Comparison of ENCODE assay signal across 14 mouse cellular contexts in the genomic region with DNA sequence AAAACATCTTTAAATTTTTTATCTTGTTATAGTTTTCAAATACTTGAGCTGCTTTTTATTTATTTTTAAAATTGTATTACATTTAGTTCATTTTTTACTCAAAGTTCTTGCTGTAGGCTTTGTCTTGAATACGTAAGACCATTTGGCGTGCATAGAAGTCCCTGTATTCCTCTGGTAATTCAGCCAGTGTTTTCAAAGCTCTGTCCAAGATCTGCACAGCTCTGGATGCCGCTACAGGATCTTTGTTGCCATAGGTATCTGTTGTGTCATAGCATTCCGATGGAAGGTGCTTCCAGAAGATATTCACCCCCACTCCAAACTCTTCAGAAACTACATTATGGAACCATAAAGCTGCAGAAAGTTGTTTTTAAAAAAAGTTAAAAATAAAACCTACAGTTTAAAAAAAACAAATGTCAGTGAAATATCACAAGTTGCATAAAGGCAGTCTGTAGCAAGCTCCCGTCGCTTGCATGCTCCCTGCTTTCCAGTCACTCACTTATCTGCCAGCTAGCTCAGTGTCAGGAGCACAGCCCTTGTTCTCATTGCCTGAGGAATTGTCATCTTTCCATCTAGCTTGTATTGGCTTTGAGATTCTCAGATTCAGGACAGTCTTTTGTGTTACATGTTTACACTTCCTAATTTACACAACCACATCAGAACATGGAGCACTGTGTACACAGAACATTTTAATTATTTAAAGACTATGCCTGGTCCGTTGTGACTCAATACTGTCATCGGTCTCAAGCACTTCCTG. TPM values are rescaled to one million over a fixed set of nuclear protein-coding genes. Genes with fewer than 3 reads are reported as not detected.
A peak's percentile ranks its signal among the peaks of the same experiment; 100 is the strongest.
DNase-seq lines count a peak whose midpoint lies in the region; ATAC-seq and TF ChIP-seq lines count a peak whose summit lies in the region.
"Had no signal": no experiment of that assay in that cellular context is flagged by ENCODE, and none has a peak within 500 bp of the region (broad histone marks: within the 10 kb centered on the region; RNA-seq: fewer than 3 reads in every experiment).

No protein-coding gene starts in this region.

- peaks cover 6% of the 10 kb centered on the region for H3K36me3 ChIP-seq in liver, adult 2 months (ENCODE audit: control insufficient read depth, insufficient read depth, low read length)
- H3K36me3 ChIP-seq in forebrain, postnatal 0 days (ENCODE audit: insufficient read depth): no peaks in the 10 kb centered on the region; the same call in 1 of the 2 replicates

- H3K4me3 ChIP-seq in liver, adult 2 months (ENCODE audit: insufficient read depth, low read depth, low read length): no peak overlapping the region
- H3K4me3 ChIP-seq in forebrain, postnatal 0 days (ENCODE audit: low read depth, low read length): no peak overlapping the region
- H3K4me3 ChIP-seq: kidney, embryonic 15.5 days; stomach, embryonic 15.5 days had no signal

- H3K9ac ChIP-seq in liver, adult 2 months (ENCODE audit: low read depth, low read length): no peak overlapping the region
- no peak overlapping the region for H3K9ac ChIP-seq in forebrain, postnatal 0 days
- H3K9ac ChIP-seq: kidney, embryonic 15.5 days; stomach, embryonic 15.5 days had no signal

- H3K79me2 ChIP-seq in liver, adult 2 months (ENCODE audit: control insufficient read depth, insufficient read depth, low read length): no peaks in the 10 kb centered on the region; the same call in 1 of the 2 replicates

- no peak overlapping the region; the same call in 1 of the 2 replicates for H3K27ac ChIP-seq in liver, adult 2 months (replicated peaks; ENCODE audit: insufficient read depth, low read depth, low read length)
- H3K27ac ChIP-seq in forebrain, postnatal 0 days (ENCODE audit: low read depth, low read length): peak overlapping the region; percentile 62
- H3K27ac ChIP-seq: kidney, embryonic 15.5 days; stomach, embryonic 15.5 days had no signal

- TF ChIP-seq POLR2A in liver, adult 2 months (IDR thresholded peaks at IDR 0.05; ENCODE audit: extremely low read depth, insufficient read depth, low read length): no peak

- no peak for TF ChIP-seq CTCF in liver, adult 2 months (IDR thresholded peaks at IDR 0.05; ENCODE audit: low read depth, low read length)
- TF ChIP-seq CTCF in forebrain, postnatal 0 days (IDR thresholded peaks at IDR 0.05; ENCODE audit: low read depth): no peak

- H3K27me3 ChIP-seq in liver, adult 2 months (ENCODE audit: control insufficient read depth, insufficient read depth, low read length): no peaks in the 10 kb centered on the region
- no peaks in the 10 kb centered on the region for H3K27me3 ChIP-seq in forebrain, postnatal 0 days (ENCODE audit: insufficient read depth, low read length)
- H3K27me3 ChIP-seq: CH12.LX; kidney, embryonic 15.5 days; stomach, embryonic 15.5 days had no signal

- 58% methylated on average over 8 of the region's 8 CpGs for WGBS in liver, adult 2 months
- 53% methylated on average over 8 of the region's 8 CpGs for WGBS in forebrain, postnatal 0 days

- no peak overlapping the region for H3K4me2 ChIP-seq in forebrain, postnatal 0 days (ENCODE audit: low read depth)
- H3K4me2 ChIP-seq: kidney, embryonic 15.5 days; stomach, embryonic 15.5 days had no signal

- DNase-seq in frontal cortex, postnatal 25 days (ENCODE audit: low spot score in 2 of 2): no peak
- DNase-seq in liver, adult 2 months (ENCODE audit: extremely low read depth, low read depth, low spot score): peak; percentile 80
- no peak for DNase-seq in liver
- DNase-seq in brain, adult 2 months (ENCODE audit: low read depth, low spot score): peak; percentile 53
- peak; percentile 38 for DNase-seq in forebrain, postnatal 0 days
- no peak for DNase-seq in lung, postnatal 25 days (ENCODE audit: low spot score)
- DNase-seq: adrenal gland, postnatal 25 days; cerebellum, adult 8-10 months; gastrocnemius, postnatal 25 days had no signal

- no peaks in the 10 kb centered on the region for H3K9me3 ChIP-seq in forebrain, postnatal 0 days (ENCODE audit: low read length)
- H3K9me3 ChIP-seq: kidney, embryonic 15.5 days; stomach, embryonic 15.5 days had no signal

- ATAC-seq in frontal cortex, adult (ENCODE audit: low TSS enrichment): peak; percentile 70
- ATAC-seq in forebrain, postnatal 0 days: no peak
- ATAC-seq: intestine, postnatal 0 days had no signal

- H3K4me1 ChIP-seq in liver, adult 2 months (ENCODE audit: control insufficient read depth, insufficient read depth, low read length): peaks cover 20% of the 10 kb centered on the region
- no peaks in the 10 kb centered on the region; the same call in 1 of the 2 replicates for H3K4me1 ChIP-seq in forebrain, postnatal 0 days (ENCODE audit: insufficient read depth)
- H3K4me1 ChIP-seq: kidney, embryonic 15.5 days; stomach, embryonic 15.5 days had no signal

RNA-seq across cellular contexts. Expression of gene 1700066M21Rik, which starts 11.2 kb away (rescaled TPM):
- 27.2 and 31.7 TPM in 2 replicates for total RNA-seq in liver, adult 2 months (2014; rRNA removed)
- polyA plus RNA-seq in liver, adult 2 months (2012; rRNA removed): 31.2 and 31.4 TPM in 2 replicates
- total RNA-seq in forebrain, postnatal 0 days (2014; rRNA removed): 29.3 and 33.4 TPM in 2 replicates
- 26.4 and 26.7 TPM in 2 replicates for polyA plus RNA-seq in forebrain, postnatal 0 days (2015; fragmentation: Nextera tagmentation; extraction: Ambion mirVana)

RNA-seq across cellular contexts. Expression of gene Maip1, which starts 17.5 kb away (rescaled TPM):
- total RNA-seq in liver, adult 2 months (2014; rRNA removed): 6.1 and 7.2 TPM in 2 replicates
- 3.5 and 3.8 TPM in 2 replicates for polyA plus RNA-seq in liver, adult 2 months (2012; rRNA removed)
- total RNA-seq in forebrain, postnatal 0 days (2014; rRNA removed): 12.0 and 14.4 TPM in 2 replicates
- polyA plus RNA-seq in forebrain, postnatal 0 days (2015; fragmentation: Nextera tagmentation; extraction: Ambion mirVana): 19.9 and 22.6 TPM in 2 replicates

RNA-seq across cellular contexts. Expression of gene Tyw5, which starts 18.3 kb away (rescaled TPM):
- total RNA-seq in liver, adult 2 months (2014; rRNA removed): 22.5 and 23.0 TPM in 2 replicates
- polyA plus RNA-seq in liver, adult 2 months (2012; rRNA removed): 3.9 and 5.2 TPM in 2 replicates
- total RNA-seq in forebrain, postnatal 0 days (2014; rRNA removed): 21.8 and 35.5 TPM in 2 replicates
- 28.6 and 29.6 TPM in 2 replicates for polyA plus RNA-seq in forebrain, postnatal 0 days (2015; fragmentation: Nextera tagmentation; extraction: Ambion mirVana)

Comparison
In these comparisons a context has a peak if more than half of its experiments do, and no peak if none do; other contexts are left out.
1. DNase-seq: peak in liver, adult 2 months (single experiment), brain, adult 2 months (single experiment) and forebrain, postnatal 0 days (single experiment); none in frontal cortex, postnatal 25 days (0 of 2), liver (single experiment) and lung, postnatal 25 days (single experiment).